Mouse (Mus musculus) heart, embryonic 11.5 days (tissue): ENCODE data around the gene Npr1. TPM values are rescaled to one million over a fixed set of nuclear protein-coding genes. Genes with fewer than 3 reads are reported as not detected.
A peak's percentile ranks its signal among the peaks of the same experiment; 100 is the strongest.

ENCODE experiments used
- ATAC-seq: fragments of 200-750 bp; cut with Nextera tagmentation; replicated peaks from 2 replicates; pipeline ENCODE4 v1.8.0; 2017; ENCODE audit warnings: moderate library complexity; ENCODE audit not compliant: insufficient number of reproducible peaks, low FRiP score, low TSS enrichment
- H3K27ac ChIP-seq: fragments of 300-500 bp; sonication (generic); 2 replicates; pipeline ENCODE4 v1.5.1; 2014; ENCODE audit warnings: mild to moderate bottlenecking, low read depth, low read length
- H3K27me3 ChIP-seq: fragments of 300-500 bp; sonication (generic); 2 replicates; pipeline ENCODE4 v1.6.1; 2014; ENCODE audit warnings: mild to moderate bottlenecking, low read length, mixed read lengths; ENCODE audit not compliant: control insufficient read depth, insufficient read depth
- H3K36me3 ChIP-seq: fragments of 300-500 bp; sonication (generic); 2 replicates; pipeline ENCODE4 v1.6.1; 2014; ENCODE audit warnings: mild to moderate bottlenecking, low read length, moderate library complexity, mixed read lengths; ENCODE audit not compliant: control insufficient read depth, insufficient read depth
- H3K4me1 ChIP-seq: fragments of 300-500 bp; sonication (generic); 2 replicates; pipeline ENCODE4 v1.6.1; 2014; ENCODE audit warnings: low read length; ENCODE audit not compliant: control insufficient read depth, insufficient read depth
- H3K4me2 ChIP-seq: fragments of 300-500 bp; sonication (generic); 2 replicates; pipeline ENCODE4 v1.6.1; 2014; ENCODE audit warnings: mild to moderate bottlenecking, moderate library complexity
- H3K4me3 ChIP-seq: fragments of 300-500 bp; sonication (generic); 2 replicates; pipeline ENCODE4 v1.5.1; 2014; ENCODE audit warnings: low read depth, low read length
- H3K9ac ChIP-seq: fragments of 300-500 bp; sonication (generic); 2 replicates; pipeline ENCODE4 v1.6.1; 2014; ENCODE audit warnings: mild to moderate bottlenecking, low read depth, low read length, moderate library complexity
- H3K9me3 ChIP-seq: fragments of 300-500 bp; sonication (generic); replicated peaks from 2 replicates; pipeline ENCODE4 v1.6.1; 2016; ENCODE audit warnings: low read length; ENCODE audit not compliant: control insufficient read depth
- WGBS: fragments of 180-500 bp; shearing (Covaris S2); extraction: QIAGEN DNeasy Blood & Tissue Kit; methylation state at CpG from one replicate; pipeline ENCODE4 v1.1.7; 2014; ENCODE audit not compliant: insufficient replicate concordance; 5-methylcytosine and 5-hydroxymethylcytosine counted together
- polyA plus RNA-seq: library from polyadenylated mRNA; unstranded; fragments of >200 nt; fragmentation: Nextera tagmentation; extraction: Ambion mirVana; gene quantifications from 2 replicates; pipeline ENCODE4 v1.2.1, GENCODE M21; 2014

Gene Npr1
- polyA plus RNA-seq, 1 experiment from 2014 or later = 5.3 TPM

DNA sequence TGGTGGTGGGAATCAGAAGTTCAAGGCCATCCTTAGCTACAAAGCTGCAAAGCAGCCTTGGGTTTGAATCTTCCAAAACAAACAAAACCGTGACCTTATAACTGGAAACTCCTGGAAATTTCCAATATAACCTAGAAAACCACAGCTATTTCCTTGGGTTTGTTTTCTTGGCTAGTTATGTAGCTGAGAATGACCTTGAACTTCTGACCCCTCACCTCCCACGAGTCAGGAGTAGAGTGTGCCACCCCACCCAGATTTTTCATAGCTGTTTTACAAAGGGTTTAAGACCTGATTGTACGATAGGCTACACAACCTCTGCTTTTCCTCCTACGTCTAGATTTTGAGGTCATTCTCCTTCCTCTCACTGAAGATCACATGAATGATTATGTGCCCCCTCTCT, 28.5 kb downstream of the Npr1 start:
- no peaks in the 10 kb centered on the region for H3K36me3 ChIP-seq
- H3K27me3 ChIP-seq = no peaks in the 10 kb centered on the region
- H3K27ac ChIP-seq = no peak overlapping the region
- H3K9me3 ChIP-seq = no peaks in the 10 kb centered on the region
- peaks cover 5% of the 10 kb centered on the region for H3K4me1 ChIP-seq
- H3K9ac ChIP-seq = no peak overlapping the region
- 61% methylated on average over 4 of the region's 4 CpGs for WGBS
- no peak for ATAC-seq
- H3K4me3 ChIP-seq = no peak overlapping the region
- no peak overlapping the region for H3K4me2 ChIP-seq

DNA sequence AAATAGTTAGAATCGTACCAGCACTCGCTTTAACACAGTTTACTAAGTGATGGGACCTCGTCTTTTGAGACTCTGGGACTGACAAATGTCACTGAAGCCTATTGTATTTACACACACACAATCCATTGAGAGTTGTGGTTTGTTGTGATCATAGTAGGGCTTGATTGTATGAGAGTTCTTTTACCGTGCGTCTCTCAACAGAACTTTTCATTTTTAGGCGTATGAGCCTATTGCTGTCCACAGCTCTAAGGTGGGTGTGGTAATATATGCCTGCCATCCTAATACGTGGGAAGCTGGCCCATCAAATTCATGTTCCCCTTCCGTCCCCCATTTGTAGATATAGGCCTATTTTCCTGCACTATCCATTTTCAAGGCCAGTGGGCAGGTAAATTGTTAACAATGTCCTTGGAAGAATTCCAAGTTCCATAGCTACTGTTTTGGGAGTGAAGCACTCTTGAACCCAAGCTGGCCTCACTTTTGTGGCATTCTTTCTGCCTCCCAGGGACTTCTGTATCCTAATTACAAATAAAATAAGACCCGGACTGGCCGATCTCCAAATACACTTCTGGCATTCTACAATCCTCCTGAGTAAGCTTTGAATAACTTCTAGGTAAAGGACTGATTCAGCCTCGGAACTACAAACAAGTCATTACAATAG, 31.5 kb downstream of the Npr1 start:
- Histone ChIP-seq H3K9me3 (no peaks in the 10 kb centered on the region), H3K9ac (peak overlapping the region; percentile 62), H3K27ac (peak overlapping the region; percentile 97), H3K4me2 (peak overlapping the region; percentile 94), H3K36me3 (no peaks in the 10 kb centered on the region), H3K4me3 (peak overlapping the region; percentile 76), H3K4me1 (peaks cover 20% of the 10 kb centered on the region), H3K27me3 (no peaks in the 10 kb centered on the region)
- WGBS = 57% methylated on average over 11 of the region's 11 CpGs
- ATAC-seq = no peak

DNA sequence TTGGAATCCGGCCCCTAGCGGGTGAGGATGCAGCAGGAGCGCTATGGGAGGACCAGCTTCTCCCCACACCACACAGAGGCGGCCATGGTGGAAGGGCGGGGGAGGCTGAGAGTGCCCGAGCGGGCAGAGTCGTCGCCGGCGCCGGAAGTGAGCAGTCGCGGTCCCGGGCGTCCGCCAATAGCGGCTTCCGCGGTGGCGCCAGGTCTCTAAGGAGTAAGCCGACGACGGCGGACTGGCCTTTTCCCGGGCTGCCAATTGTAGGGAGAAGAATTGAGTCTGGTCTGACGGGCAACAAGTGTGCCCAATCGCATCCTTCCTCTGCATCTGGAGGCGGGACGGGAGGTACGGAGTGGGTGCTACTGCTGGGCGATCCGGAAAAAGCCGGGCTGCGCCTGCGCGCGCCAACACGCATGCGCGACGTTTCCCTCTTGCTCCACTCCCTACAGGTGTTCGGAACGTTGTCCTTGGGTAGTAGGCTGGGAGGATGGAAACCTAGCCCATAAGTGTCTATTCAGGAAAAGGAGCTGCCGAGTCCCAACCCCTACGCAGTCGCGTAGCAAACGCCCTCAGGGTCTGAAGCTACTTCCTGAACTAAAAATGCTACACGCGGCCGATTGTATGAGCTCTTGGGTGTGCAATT, 32.2 kb downstream of the Npr1 start, which contains the start of gene Ints3:
Ints3 (minus strand) TSS at position 242 of the 640 bp plus-strand sequence.
- Histone ChIP-seq H3K9ac (peak within 1 kb of the TSS; percentile 97), H3K9me3 (no peaks in the 10 kb centered on the region), H3K4me2 (peak within 1 kb of the TSS; percentile 94), H3K36me3 (no peaks in the 10 kb centered on the region), H3K4me1 (peaks cover 24% of the 10 kb centered on the region), H3K4me3 (peak within 1 kb of the TSS; percentile 76), H3K27ac (peak within 1 kb of the TSS; percentile 97), H3K27me3 (no peaks in the 10 kb centered on the region)
- under 1% methylated on average over 52 of the region's 52 CpGs for WGBS
- ATAC-seq = peak; percentile 97

DNA sequence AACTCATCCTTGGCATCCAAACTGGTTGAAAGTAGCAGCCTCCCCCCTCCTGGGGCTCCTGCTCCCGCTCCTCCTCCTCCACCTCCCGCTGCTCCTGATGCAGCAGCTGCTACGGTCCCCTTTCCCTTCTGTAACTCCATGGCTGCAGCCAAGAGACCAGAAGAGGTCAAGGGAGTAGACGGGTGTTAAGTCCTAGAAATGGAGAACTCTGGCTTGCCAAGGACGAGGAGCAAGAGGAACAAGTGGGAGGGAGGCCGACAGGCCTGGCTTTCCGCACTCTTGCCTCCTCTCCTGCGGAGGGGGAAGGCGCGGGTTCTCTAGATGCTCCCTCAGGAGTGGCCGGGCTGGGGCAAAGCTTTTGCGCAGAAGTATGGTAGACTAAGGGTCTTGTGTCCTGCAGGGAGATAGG, 32.9 kb downstream of the Npr1 start:
- ATAC-seq = peak; percentile 28; the same call in 1 of the 2 replicates
- H3K27me3 ChIP-seq = no peaks in the 10 kb centered on the region
- no peaks in the 10 kb centered on the region for H3K36me3 ChIP-seq
- WGBS = 1% methylated on average over 12 of the region's 12 CpGs
- peak overlapping the region; percentile 97 for H3K9ac ChIP-seq
- peaks cover 24% of the 10 kb centered on the region for H3K4me1 ChIP-seq
- H3K4me2 ChIP-seq = peak overlapping the region; percentile 94
- peak overlapping the region; percentile 76 for H3K4me3 ChIP-seq
- H3K9me3 ChIP-seq = no peaks in the 10 kb centered on the region
- peak overlapping the region; percentile 97 for H3K27ac ChIP-seq

DNA sequence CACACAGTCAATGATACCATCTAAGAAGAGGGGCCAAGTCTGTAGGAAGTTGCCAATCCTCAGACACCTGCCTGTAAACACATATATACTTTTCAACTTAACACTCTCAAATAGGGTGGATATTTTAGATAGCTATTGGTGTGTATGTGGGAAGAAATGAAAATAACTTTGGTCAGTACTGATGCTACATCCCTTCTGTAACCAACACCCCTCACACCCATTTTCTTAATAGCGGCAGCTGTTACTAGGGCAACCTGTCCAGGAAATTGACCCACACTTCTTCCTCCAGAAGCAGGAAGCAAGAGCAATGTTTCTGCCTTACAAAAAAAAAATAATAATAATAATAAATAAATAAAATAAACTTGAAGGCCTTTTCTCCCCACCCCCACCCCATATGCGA, 33.3 kb downstream of the Npr1 start:
- H3K9ac ChIP-seq = peak overlapping the region; percentile 97
- H3K4me1 ChIP-seq = peaks cover 24% of the 10 kb centered on the region
- 21% methylated on average over 2 of the region's 2 CpGs for WGBS
- no peaks in the 10 kb centered on the region for H3K36me3 ChIP-seq
- no peaks in the 10 kb centered on the region for H3K27me3 ChIP-seq
- no peaks in the 10 kb centered on the region for H3K9me3 ChIP-seq
- no peak overlapping the region for H3K27ac ChIP-seq
- H3K4me3 ChIP-seq = peak overlapping the region; percentile 76
- no peak for ATAC-seq
- H3K4me2 ChIP-seq = peak overlapping the region; percentile 94

DNA sequence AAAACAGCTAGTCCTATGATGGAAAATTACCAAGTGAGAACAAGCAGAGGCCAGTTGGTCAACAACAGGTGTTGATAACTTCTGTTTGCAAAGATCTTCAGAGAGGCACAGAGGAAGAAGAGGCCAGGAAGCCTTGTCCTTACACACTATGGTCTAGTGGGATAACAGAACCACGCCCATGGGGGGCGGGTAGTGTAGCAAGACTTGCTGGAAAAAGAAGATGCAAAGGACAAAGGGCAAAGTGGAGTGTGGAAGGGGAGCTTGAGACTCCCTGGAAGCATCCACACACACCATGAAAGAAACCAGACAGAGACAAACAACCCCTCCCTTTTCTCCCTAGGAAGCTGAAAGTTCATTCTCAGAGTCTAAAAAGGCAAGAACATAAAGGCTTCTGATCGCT, 36.1 kb downstream of the Npr1 start:
- Histone ChIP-seq H3K9ac (no peak overlapping the region), H3K27me3 (no peaks in the 10 kb centered on the region), H3K36me3 (no peaks in the 10 kb centered on the region), H3K27ac (peak overlapping the region; percentile 57), H3K4me1 (peaks cover 24% of the 10 kb centered on the region), H3K9me3 (no peaks in the 10 kb centered on the region), H3K4me2 (peak overlapping the region; percentile 38), H3K4me3 (no peak overlapping the region)
- 83% methylated on average over 3 of the region's 3 CpGs for WGBS
- no peak for ATAC-seq

DNA sequence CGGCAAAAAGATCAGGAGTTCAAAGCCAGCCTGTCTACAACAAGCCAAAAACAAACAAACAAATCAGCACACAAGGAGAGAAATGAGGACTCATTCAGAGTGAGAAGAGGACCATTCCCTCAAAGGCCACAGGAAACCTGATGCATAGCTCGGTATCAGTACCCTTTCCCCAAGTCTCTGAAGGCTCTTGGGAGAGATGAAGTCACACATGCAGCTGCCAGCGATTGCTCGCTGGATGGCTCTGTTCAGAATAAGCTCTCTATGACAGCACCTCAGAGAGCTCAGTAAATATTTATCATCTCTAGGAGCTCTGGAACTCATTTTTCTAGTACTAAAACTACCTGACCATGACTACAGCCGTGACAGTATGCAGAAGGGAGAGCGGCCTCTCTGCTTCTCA, 37.5 kb downstream of the Npr1 start:
- ATAC-seq = no peak
- no peak overlapping the region for H3K4me2 ChIP-seq
- H3K27me3 ChIP-seq = no peaks in the 10 kb centered on the region
- no peak overlapping the region for H3K27ac ChIP-seq
- H3K4me1 ChIP-seq = peaks cover 21% of the 10 kb centered on the region
- H3K9ac ChIP-seq = no peak overlapping the region
- peaks cover 5% of the 10 kb centered on the region; the same call in 1 of the 2 replicates for H3K36me3 ChIP-seq
- no peaks in the 10 kb centered on the region for H3K9me3 ChIP-seq
- H3K4me3 ChIP-seq = no peak overlapping the region
- 72% methylated on average over 6 of the region's 6 CpGs for WGBS

DNA sequence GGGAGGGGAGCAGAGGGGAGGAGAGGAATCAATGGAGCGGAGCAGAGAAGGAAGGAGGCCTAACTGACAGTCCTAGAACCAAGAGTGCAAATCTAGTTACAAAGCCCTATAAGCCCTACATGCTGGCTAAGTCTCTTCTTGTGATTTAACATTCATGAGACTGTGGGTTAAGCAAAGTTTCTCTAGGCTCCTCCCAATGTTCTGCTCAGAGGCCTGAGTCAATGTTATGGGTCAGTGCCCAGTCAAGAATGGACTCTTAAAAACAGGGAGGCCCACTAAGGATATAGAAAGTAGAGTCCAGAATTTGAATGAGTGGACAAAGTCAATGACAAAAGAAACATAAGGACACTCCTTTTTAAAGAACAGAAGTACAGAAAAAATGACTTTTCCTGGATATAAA, 38.1 kb downstream of the Npr1 start:
- peaks cover 21% of the 10 kb centered on the region for H3K4me1 ChIP-seq
- H3K4me3 ChIP-seq = no peak overlapping the region
- WGBS = 100% methylated on average over 1 of the region's 1 CpGs
- H3K27ac ChIP-seq = no peak overlapping the region
- H3K36me3 ChIP-seq = peaks cover 5% of the 10 kb centered on the region; the same call in 1 of the 2 replicates
- H3K9me3 ChIP-seq = no peaks in the 10 kb centered on the region
- no peak overlapping the region for H3K4me2 ChIP-seq
- no peak for ATAC-seq
- H3K27me3 ChIP-seq = no peaks in the 10 kb centered on the region
- H3K9ac ChIP-seq = no peak overlapping the region
